ENCODE assay signal across 9 mouse cellular contexts in genomic region chr3:29806046-29806445, GRCm38 (mm10).
"Had no signal": no experiment of that assay in that cellular context is flagged by ENCODE, and none has a peak within 500 bp of the region (broad histone marks: within the 10 kb centered on the region; RNA-seq: fewer than 3 reads in every experiment).

No protein-coding gene starts in this region.

- DNase-seq: kidney, adult 2 months; kidney, postnatal 25 days; layer of hippocampus, adult 9-11 months; liver, postnatal 0 days; lung, postnatal 14 days; lung, postnatal 4 days; midbrain, embryonic 14.5 days; thymus, adult 18-20 months; thymus, postnatal 4 days had no signal
